Mouse (Mus musculus) cerebellum, adult 2 months (tissue): ENCODE measurements at regions not wholly inside any gene's neighbourhood (a gene's known extent, or its start where the extent isn't known, plus 50 kb on each side); places are given as distances from the start of the nearest gene placed in this dataset.

ENCODE experiments used
- CTCF ChIP-seq: fragments of 200-500 bp; IDR thresholded peaks from 2 replicates; pipeline ENCODE4 v1.5.1; 2011; ENCODE audit warnings: low read depth, mild to moderate bottlenecking, control low read depth, low read length, moderate library complexity, borderline replicate concordance; ENCODE audit not compliant: insufficient read depth
- POLR2A ChIP-seq: fragments of 200-500 bp; IDR thresholded peaks from 2 replicates; pipeline ENCODE4 v1.6.1; 2011; ENCODE audit warnings: low read length, control low read depth, borderline replicate concordance; ENCODE audit not compliant: insufficient read depth

DNA sequence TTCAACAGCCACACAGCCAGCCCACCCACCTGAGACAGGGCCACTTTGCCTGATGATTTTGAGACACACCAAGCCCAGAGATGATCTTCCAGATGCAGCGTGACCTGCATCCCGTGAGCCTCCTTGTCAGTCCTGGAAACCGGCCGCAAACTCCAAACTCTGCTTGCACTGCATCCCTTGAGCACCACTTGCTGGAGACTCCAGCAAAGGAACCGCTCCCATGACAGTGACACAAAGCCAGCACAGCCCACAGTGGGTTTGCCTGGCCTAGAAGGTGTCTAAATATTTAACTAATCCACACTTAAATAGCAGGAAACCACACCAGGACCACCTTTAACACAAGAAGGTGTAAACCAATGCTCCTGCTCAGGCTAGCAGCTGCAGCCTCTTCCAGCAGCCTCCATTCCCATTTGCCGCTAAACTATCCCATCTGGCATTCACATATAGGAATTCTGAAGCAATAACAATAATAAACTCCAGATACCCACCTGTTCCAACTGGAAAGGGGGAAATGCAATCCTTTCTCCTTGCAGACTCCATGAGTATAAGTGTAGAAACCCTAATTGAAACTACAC lies 106.2 kb upstream of the Kdm8 start:
- TF ChIP-seq CTCF (no peak), POLR2A (no peak)
